Mouse (Mus musculus): ENCODE data around the gene Gpr153.
A peak's percentile ranks its signal among the peaks of the same experiment; 100 is the strongest.

Gene Gpr153

GRCm38 (mm10) chr4:152273191-152273590 lies 841 bp upstream of the Gpr153 start:
- H3K36me3 ChIP-seq (ENCODE audit: control insufficient read depth, insufficient read depth, low read length, poor library complexity, severe bottlenecking): no peaks in the 10 kb centered on the region
- H3K27me3 ChIP-seq (ENCODE audit: control insufficient read depth, insufficient read depth, low read length, poor library complexity, severe bottlenecking): no peaks in the 10 kb centered on the region
- DNase-seq (ENCODE audit: low read depth, low spot score): no peak

DNA sequence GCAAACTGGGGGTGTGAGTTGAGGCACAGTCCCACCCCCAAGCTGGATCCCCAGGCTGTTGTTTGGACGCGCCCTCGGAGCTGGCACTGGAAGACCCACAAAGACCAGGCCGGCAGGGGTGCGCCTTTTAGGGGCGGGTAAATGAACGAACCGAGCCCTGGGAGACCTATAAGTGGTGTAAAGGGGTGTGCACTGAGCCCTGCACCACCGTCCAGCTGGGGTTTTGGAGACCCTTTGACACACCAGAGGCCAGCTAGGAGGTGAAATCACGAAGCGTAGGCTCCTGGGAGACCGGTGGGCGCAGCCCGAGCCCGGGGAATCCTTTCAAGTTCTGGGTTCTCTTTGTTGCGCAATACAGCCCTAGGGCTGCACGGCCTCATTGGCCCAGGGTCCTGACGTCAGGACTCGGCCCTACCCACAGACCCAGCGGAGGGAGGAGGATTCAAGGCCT lies 674 bp downstream of the Gpr153 start:
- DNase-seq (ENCODE audit: low read depth, low spot score): no peak
- Histone ChIP-seq H3K27me3 (ENCODE audit: control insufficient read depth, insufficient read depth, low read length, poor library complexity, severe bottlenecking) (no peaks in the 10 kb centered on the region), H3K36me3 (ENCODE audit: control insufficient read depth, insufficient read depth, low read length, poor library complexity, severe bottlenecking) (no peaks in the 10 kb centered on the region)

GRCm38 (mm10) chr4:152276389-152277347 lies 2.6 kb downstream of the Gpr153 start:
- H3K27me3 ChIP-seq (ENCODE audit: control insufficient read depth, insufficient read depth, low read length, poor library complexity, severe bottlenecking): no peaks in the 10 kb centered on the region
- no peak for DNase-seq (ENCODE audit: low read depth, low spot score)
- no peaks in the 10 kb centered on the region for H3K36me3 ChIP-seq (ENCODE audit: control insufficient read depth, insufficient read depth, low read length, poor library complexity, severe bottlenecking)

DNA sequence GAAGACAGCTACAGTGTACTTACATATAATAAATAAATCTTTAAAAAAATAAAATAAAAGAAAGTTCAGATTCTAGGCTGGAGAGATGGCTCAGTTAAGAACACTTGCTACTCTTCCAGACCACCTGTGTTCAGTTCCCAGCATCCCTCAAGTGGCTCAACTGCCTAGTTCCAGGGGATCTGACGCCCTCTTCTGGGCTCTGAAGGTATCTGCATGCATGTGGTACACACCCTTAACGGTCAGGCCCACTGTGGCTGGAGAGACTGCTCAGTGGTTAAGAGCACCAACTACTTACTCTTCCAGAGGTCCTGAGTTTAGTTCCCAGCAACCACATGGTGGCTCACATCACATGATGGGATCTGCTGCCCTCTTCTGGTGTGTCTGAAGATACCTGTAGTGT lies 3.9 kb downstream of the Gpr153 start:
- Histone ChIP-seq H3K27me3 (ENCODE audit: control insufficient read depth, insufficient read depth, low read length, poor library complexity, severe bottlenecking) (no peaks in the 10 kb centered on the region), H3K36me3 (ENCODE audit: control insufficient read depth, insufficient read depth, low read length, poor library complexity, severe bottlenecking) (no peaks in the 10 kb centered on the region)
- DNase-seq (ENCODE audit: low read depth, low spot score): no peak

- Histone ChIP-seq H3K36me3 (ENCODE audit: control insufficient read depth, insufficient read depth, low read length, poor library complexity, severe bottlenecking) (no peaks in the 10 kb centered on the region), H3K27me3 (ENCODE audit: control insufficient read depth, insufficient read depth, low read length, poor library complexity, severe bottlenecking) (no peaks in the 10 kb centered on the region)
- no peak for DNase-seq (ENCODE audit: low read depth, low spot score)
Observed at GRCm38 (mm10) chr4:152278986-152279385, 5.0 kb downstream of the Gpr153 start.

- Histone ChIP-seq H3K27me3 (ENCODE audit: control insufficient read depth, insufficient read depth, low read length, poor library complexity, severe bottlenecking) (no peaks in the 10 kb centered on the region), H3K36me3 (ENCODE audit: control insufficient read depth, insufficient read depth, low read length, poor library complexity, severe bottlenecking) (no peaks in the 10 kb centered on the region)
- DNase-seq (ENCODE audit: low read depth, low spot score): no peak
Observed at GRCm38 (mm10) chr4:152281601-152282000, 7.6 kb downstream of the Gpr153 start.

DNA sequence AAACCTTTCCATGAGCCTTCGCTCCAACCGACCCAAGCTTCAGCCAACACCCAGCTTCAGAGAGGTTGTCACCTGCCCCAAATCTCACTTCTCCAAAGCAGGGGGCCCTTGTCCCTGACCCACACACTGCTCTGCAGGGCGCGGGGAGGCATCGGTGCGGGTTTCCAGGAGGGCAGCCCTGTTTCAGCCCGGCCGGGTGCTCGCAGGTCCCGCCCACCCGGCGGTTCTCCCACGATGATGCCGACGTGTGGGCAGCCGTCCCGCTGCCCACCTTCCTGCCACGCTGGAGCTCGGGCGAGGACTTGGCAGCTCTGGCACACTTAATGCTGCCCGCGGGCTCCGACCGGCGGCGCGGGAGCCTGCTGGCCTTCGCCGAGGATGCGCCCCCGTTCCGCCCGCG lies 8.7 kb downstream of the Gpr153 start:
- Histone ChIP-seq H3K27me3 (ENCODE audit: control insufficient read depth, insufficient read depth, low read length, poor library complexity, severe bottlenecking) (no peaks in the 10 kb centered on the region), H3K36me3 (ENCODE audit: control insufficient read depth, insufficient read depth, low read length, poor library complexity, severe bottlenecking) (no peaks in the 10 kb centered on the region)
- DNase-seq (ENCODE audit: low read depth, low spot score): peak; percentile 25

DNA sequence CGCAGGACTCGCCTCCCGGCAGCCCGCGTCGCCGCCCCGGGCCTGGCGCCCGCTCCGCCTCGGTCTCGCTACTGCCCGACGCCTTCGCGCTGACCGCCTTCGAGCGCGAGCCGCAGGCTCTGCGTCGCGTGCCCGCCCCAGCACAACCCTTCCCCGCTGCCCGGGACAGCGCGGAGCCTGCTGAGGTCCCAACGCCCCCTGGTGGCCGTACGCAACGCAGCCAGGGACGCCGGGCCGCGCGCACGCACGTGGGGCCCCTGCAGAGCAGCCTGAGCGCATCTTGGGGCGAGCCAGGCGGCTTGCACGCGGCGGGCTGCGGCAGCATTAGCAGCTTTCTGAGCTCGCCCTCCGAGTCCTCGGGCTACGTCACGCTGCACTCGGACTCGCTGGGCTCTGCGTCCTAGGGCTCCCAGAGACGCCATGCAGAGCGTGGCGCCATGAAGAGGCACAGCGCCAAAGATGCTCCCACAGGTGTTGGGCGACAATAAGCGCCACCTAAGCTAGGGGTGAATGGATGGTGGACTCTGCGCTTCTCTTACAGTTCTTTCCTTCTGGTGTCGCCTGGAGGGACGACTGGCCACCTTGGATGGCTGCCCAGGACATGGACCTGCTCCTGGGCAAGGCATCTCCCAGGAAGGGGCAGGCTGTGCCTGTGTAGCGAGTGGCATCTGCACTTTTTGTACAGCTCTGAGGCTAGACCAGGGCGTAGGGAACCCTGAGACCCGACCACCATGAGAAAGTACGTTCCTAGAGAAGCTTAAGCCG lies 9.3 kb downstream of the Gpr153 start:
- Histone ChIP-seq H3K36me3 (ENCODE audit: control insufficient read depth, insufficient read depth, low read length, poor library complexity, severe bottlenecking) (no peaks in the 10 kb centered on the region), H3K27me3 (ENCODE audit: control insufficient read depth, insufficient read depth, low read length, poor library complexity, severe bottlenecking) (no peaks in the 10 kb centered on the region)
- peak; percentile 89 for DNase-seq (ENCODE audit: low read depth, low spot score)

DNA sequence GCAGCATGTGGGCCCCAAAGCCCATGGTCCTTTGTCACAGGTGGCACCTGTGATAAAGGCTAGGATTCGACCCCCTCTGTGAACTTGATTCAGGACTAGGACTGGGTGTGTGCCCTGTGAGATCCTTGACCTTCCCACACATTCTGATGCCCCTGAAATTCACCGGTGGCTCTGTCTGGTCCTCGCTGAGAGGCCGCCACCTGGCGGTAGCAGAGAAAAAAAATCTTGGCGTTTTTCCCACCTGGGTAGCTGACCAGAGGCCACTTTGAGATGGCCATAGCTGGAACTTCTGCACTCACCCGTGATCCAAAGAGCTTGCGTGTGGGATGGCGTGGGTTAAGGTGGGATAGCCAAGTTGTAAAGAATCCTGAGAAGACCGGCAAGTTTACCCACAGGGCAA lies 11.5 kb downstream of the Gpr153 start:
- peak; percentile 68 for DNase-seq (ENCODE audit: low read depth, low spot score)
- no peaks in the 10 kb centered on the region for H3K27me3 ChIP-seq (ENCODE audit: control insufficient read depth, insufficient read depth, low read length, poor library complexity, severe bottlenecking)
- H3K36me3 ChIP-seq (ENCODE audit: control insufficient read depth, insufficient read depth, low read length, poor library complexity, severe bottlenecking): no peaks in the 10 kb centered on the region

GRCm38 (mm10) chr4:152286183-152286582 lies 12.2 kb downstream of the Gpr153 start:
- DNase-seq (ENCODE audit: low read depth, low spot score): no peak
- Histone ChIP-seq H3K36me3 (ENCODE audit: control insufficient read depth, insufficient read depth, low read length, poor library complexity, severe bottlenecking) (no peaks in the 10 kb centered on the region), H3K27me3 (ENCODE audit: control insufficient read depth, insufficient read depth, low read length, poor library complexity, severe bottlenecking) (no peaks in the 10 kb centered on the region)

DNA sequence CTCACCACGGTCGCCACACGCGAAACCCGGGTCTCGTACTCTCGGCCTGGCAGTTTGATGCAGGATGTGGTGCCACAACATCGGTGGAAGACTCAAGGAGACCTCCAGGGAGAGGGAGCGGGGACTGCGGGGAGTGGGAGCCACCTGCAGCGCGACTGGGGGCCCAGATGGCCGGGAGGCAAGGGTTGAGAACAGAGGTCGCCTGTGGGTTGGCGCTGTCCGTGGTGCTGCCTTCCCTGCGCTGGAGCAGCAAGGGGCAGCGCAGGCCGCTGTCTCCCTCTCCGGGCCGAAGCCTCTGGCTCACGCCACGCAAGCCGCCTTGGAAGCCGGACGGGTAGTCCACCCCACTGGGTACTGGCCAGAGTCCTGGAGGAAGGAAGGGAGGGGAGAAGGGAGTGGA lies 12.9 kb downstream of the Gpr153 start:
- Histone ChIP-seq H3K36me3 (ENCODE audit: control insufficient read depth, insufficient read depth, low read length, poor library complexity, severe bottlenecking) (no peaks in the 10 kb centered on the region), H3K27me3 (ENCODE audit: control insufficient read depth, insufficient read depth, low read length, poor library complexity, severe bottlenecking) (no peaks in the 10 kb centered on the region)
- peak; percentile 65 for DNase-seq (ENCODE audit: low read depth, low spot score)

- H3K36me3 ChIP-seq (ENCODE audit: control insufficient read depth, insufficient read depth, low read length, poor library complexity, severe bottlenecking): no peaks in the 10 kb centered on the region
- H3K27me3 ChIP-seq (ENCODE audit: control insufficient read depth, insufficient read depth, low read length, poor library complexity, severe bottlenecking): no peaks in the 10 kb centered on the region
- no peak for DNase-seq (ENCODE audit: low read depth, low spot score)
Observed at GRCm38 (mm10) chr4:152287317-152288120, 13.5 kb downstream of the Gpr153 start.

DNA sequence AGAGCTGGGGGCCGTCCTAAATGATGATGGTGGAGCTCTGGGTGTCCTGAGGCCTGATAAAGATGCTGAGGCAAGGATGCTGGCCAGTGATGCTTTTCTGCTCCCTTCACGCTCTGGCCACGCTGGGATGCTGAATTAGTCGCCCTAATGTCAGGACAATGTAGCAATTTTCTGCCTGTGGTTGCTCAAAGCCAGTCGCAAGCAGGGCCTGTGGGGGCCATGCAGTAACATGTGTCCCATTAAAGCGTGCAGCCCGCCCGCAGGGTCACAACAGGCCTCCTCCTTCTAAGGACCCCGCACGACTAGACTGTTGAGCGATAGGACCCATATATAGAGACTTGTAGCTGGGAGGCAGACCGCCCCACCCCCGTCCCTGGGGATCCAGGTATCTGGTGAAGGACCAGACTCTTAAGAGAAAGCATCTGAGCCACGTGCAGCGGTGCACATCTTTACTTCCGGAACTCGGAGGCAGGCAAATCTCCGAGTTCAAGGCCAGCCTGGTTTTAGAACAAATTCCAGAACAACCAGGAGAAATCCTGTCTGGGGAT lies 14.4 kb downstream of the Gpr153 start:
- DNase-seq (ENCODE audit: low read depth, low spot score): no peak
- Histone ChIP-seq H3K27me3 (ENCODE audit: control insufficient read depth, insufficient read depth, low read length, poor library complexity, severe bottlenecking) (no peaks in the 10 kb centered on the region), H3K36me3 (ENCODE audit: control insufficient read depth, insufficient read depth, low read length, poor library complexity, severe bottlenecking) (no peaks in the 10 kb centered on the region)

DNA sequence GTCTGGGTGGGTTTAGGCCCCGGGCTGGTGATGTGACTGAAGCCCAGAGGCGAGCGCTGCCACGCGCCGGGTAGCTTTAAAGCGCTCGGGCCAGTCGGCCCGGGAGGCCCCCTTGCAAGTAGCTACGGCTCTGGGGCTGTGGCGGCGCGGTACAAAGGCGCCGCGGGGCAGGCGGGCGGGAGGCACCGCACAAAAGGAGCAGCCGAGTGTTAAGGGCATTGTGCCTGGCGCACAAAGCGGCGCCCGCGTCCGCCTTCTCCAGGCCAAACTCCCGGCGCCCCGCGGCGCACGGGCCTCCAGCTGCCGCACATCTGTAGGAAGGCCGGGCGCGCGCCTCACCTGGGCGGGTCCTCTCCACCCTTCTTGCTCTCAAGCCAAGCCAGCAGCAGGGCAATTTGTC lies 16.4 kb downstream of the Gpr153 start:
- Histone ChIP-seq H3K36me3 (ENCODE audit: control insufficient read depth, insufficient read depth, low read length, poor library complexity, severe bottlenecking) (no peaks in the 10 kb centered on the region), H3K27me3 (ENCODE audit: control insufficient read depth, insufficient read depth, low read length, poor library complexity, severe bottlenecking) (no peaks in the 10 kb centered on the region)
- DNase-seq (ENCODE audit: low read depth, low spot score): no peak

Data from splenic B cell, adult 2 months (primary cell).